Mouse (Mus musculus): Measurements from ENCODE around the gene Defb25. TPM values are rescaled to one million over a fixed set of nuclear protein-coding genes. Genes with fewer than 3 reads are reported as not detected.
A peak's percentile ranks its signal among the peaks of the same experiment; 100 is the strongest.
"Not testable (repeated sequence)": the region's sequence is repeated elsewhere in the genome, so short reads cannot be mapped to it uniquely, and the experiment has no call there.

Defb25 gene
- total RNA-seq (2021), result not detected
- long read RNA-seq, experiment 1, result 0 reads
- long read RNA-seq, experiment 2, result 0 reads

DNA sequence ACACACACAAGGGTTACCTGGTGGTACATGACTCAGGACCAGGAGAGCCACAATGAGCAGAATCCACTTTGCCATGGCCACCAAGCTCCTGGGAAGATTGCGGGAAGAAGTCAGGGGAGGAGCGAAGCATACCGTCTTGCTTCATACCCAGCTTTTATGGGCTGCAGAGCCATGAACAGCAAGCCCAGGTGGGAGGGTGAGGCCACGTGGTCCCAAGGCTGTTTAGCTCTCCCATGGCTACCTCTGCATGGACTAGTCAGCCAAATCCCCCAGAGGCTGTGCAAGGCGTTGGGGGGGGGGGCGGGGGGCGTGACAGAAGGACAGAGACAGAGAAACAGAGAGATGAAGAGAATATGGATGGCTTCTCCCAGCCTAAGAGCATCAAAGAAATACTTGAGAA lies at the start of gene Defb25:
TSS of gene Defb25 (minus strand) at position 101 of the 400 bp plus-strand sequence.
- no peak for DNase-seq (ENCODE audit: low spot score in 2 of 2)
- TF ChIP-seq CTCF (conservative IDR thresholded peaks at IDR 0.05), result no peak
- H3K4me3 ChIP-seq, result no peak within 1 kb of the TSS
- no peak within 1 kb of the TSS for H3K27ac ChIP-seq

DNA sequence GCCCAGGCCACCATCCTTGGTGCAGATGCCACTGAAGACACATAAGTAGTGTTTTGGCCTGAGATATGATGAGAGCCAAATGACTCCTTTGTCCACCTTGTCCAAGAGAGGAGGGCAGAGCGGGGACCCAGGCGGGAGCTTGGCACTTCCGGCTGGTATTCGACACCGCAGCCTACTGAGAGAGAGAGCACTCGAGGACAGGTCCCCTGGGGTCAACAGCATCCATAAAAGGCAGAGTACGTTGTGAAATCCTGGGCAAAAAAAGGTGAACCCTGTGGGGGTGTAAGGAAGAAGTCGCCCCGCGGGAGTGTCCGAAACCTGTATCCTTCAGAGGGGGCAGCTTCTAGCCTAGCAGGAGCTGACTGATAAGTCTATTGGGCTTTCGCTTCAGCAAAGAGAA lies 49.3 kb upstream of the Defb25 start:
- Histone ChIP-seq H3K27ac (peak overlapping the region; percentile 96; the same call in 1 of the 2 replicates), H3K4me3 (peak overlapping the region; percentile 95)
- DNase-seq (ENCODE audit: low spot score in 2 of 2), result no peak
- TF ChIP-seq CTCF (conservative IDR thresholded peaks at IDR 0.05), result no peak

DNA sequence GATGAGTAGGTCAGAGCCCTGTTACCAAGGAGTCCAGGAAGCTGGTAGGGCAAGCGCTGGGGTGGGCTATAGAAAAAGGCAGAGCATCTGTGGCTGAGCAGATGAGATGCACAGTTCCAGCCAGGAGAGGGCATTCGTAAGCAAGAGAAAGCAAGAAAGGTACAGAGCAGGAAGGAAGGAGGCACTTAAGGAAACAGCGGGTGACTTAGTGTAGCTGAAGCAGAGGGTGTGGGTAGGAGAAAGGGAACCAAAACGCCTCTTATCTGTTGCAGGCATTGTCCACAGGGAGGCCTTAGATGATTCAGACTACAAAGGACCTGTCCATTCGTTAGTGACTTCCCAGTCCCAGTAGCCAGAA lies 48.8 kb upstream of the Defb25 start:
- no peak for DNase-seq (ENCODE audit: low spot score in 2 of 2)
- Histone ChIP-seq H3K4me3 (peak overlapping the region; percentile 95), H3K27ac (peak overlapping the region; percentile 96; the same call in 1 of the 2 replicates)
- TF ChIP-seq CTCF (conservative IDR thresholded peaks at IDR 0.05), result peak; percentile 72

DNA sequence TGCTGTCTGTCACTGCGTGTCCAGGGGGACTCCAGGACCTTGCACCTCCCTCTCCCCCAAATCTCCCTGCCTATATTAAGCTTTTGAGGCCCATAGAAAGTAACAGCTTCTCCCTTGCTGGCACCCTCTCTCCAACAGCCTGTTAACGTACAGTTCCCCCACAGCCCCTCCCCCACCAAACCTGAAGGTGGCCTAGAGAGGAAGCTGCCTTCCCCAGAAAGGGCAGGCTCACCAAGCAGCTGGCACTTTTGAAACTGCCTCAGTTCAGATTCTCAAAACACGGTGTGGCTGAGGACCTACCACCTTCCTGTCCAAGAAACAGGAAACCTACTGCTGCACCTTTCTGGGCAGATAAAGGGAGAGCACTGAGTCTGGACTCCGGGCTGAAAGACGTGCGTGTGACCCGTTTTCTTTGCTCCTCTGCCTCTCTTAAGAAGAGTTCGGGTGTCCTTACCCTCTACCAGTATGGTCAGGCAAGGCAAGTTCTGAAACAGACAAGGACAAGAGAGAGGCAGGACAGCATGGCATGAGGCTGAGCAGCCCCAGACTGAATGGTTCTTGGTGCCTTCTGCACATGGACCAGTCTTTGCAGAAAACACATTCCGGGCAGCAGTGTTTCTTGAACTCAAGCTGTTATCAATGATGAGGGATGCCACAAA lies 48.3 kb upstream of the Defb25 start:
- peak overlapping the region; percentile 95 for H3K4me3 ChIP-seq
- peak overlapping the region; percentile 96 for H3K27ac ChIP-seq
- DNase-seq (ENCODE audit: low spot score in 2 of 2), result no peak
- TF ChIP-seq CTCF (conservative IDR thresholded peaks at IDR 0.05), result no peak

DNA sequence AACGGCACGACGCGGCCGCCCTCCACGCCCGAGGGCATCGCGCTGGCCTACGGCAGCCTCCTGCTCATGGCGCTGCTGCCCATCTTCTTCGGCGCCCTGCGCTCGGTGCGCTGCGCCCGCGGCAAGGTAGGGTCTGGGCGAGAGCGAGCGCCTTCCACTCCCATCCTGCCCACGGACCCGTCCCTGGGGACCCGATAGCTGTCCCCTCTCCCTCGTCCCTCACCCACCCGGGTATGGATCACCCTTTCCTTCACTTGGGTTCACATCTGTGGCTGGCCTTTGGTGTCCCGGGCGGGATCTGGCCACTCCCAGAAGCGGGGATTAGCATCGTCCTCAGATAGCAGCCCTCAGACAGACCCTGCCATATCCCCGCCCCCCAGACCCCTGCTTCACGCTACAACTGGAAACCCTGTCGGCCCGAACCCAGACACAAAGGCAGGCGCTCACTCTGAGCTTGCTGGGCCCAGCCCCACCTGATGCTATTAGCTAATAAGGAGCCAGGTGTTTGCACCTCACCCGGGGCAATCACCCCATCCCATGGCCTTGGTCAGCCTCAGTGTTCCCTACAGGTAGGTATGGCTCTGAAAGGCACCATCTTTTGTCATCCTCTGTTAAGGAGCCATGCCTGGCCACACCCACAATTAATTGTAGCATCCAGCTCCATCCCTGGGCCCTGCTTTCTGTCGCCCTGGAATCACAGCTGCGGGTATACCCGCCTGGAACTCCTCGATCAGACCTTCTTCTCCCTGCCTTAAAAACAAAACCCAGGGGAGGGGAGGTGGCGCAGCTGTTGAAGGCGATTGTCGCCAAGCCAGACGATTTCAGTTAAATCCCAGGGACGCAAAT lies 47.0 kb upstream of the Defb25 start:
- H3K4me3 ChIP-seq, result peak overlapping the region; percentile 95
- no peak for TF ChIP-seq CTCF (conservative IDR thresholded peaks at IDR 0.05)
- DNase-seq (ENCODE audit: low spot score in 2 of 2), result no peak
- H3K27ac ChIP-seq, result peak overlapping the region; percentile 96

DNA sequence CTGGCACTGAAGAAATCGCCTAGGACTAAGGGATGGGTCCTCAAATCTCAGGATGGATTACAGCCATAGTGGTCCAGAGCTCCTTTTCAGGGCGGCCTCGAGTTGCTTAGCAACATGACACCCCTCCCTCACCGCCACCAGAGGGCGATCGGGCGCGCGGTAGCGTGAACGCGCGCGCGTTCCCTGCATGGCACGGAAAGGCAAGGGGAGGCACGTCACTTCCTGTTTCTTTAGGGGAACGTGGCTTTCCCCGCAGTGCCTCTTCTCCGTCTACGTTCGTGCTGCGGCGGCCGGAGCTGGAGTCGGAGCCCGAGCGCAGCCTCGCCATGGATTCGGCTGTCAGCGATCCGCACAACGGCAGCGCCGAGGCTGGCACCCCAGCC lies 46.4 kb upstream of the Defb25 start, which contains the start of gene H13:
TSS of gene H13 (plus strand) at position 206 of the 383 bp plus-strand sequence.
- DNase-seq (ENCODE audit: low spot score in 2 of 2), result peak; percentile 92 to 94
- Histone ChIP-seq H3K27ac (peak within 1 kb of the TSS; percentile 96), H3K4me3 (peak within 1 kb of the TSS; percentile 95)
- TF ChIP-seq CTCF (conservative IDR thresholded peaks at IDR 0.05), result peak; percentile 97

DNA sequence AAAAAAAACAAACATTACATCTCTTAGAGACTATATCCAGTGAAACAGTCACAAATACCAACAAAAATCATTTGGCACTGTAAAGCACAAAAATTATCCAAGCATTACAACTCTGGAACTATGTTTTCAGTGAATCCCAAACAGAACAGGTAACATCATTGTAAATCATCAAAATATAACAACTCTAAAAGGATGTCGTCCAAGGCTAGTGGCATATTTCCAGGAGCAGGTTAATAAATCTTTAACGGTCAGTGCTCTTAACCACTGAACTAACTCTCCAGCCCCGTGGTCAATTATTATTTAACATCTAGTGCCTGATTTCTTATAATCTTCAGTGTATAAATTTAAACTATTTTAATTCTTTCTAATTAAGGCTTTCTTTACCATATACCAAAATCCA lies 43.3 kb upstream of the Defb25 start:
- DNase-seq (ENCODE audit: low spot score in 2 of 2); H3K4me3 ChIP-seq; H3K27ac ChIP-seq: not testable (repeated sequence)

DNA sequence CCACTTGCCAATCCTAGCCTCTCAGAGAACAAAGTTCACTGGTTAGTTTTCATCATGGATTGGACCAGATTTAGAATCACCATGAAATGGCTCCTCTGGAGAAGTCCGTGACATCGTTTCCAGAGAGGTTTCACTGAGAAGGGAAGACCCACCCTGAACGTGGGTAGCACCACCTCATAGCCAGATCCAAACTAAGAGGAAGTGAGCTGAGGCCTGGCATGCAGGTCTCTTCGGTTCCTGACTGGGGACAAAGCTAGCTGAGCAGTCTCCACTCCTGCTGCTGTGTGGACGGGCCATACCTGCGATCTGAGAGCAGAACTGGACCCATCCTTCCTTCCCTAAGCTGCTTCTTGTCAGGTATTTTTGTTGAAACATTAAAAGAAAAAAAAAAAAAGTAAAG lies 38.3 kb upstream of the Defb25 start:
- no peak for DNase-seq (ENCODE audit: low spot score in 2 of 2)
- Histone ChIP-seq H3K4me3 (no peak overlapping the region), H3K27ac (no peak overlapping the region)
- TF ChIP-seq CTCF (conservative IDR thresholded peaks at IDR 0.05), result no peak

DNA sequence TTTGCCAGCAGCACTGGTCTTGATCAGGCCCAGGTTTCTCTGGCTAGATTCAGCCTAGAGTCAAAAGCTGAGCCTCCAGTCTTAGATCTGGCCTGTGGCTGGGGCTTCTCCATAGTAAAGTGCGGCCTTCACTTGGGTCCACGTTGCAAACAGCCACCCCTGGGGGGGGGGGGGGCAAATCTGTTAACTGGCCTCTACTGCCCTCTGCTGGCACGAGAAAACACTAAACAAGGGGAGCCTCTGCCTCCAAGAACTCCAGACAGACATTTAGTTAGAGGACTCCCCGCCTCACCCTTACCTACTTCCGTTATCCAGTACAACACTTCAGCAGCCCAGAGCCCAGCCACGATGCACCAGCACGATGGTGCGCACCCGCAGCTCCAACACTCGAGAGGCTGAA lies 34.5 kb upstream of the Defb25 start:
- Histone ChIP-seq H3K27ac (no peak overlapping the region), H3K4me3 (no peak overlapping the region)
- DNase-seq (ENCODE audit: low spot score in 2 of 2), result no peak
- peak; percentile 74 for TF ChIP-seq CTCF (conservative IDR thresholded peaks at IDR 0.05)

DNA sequence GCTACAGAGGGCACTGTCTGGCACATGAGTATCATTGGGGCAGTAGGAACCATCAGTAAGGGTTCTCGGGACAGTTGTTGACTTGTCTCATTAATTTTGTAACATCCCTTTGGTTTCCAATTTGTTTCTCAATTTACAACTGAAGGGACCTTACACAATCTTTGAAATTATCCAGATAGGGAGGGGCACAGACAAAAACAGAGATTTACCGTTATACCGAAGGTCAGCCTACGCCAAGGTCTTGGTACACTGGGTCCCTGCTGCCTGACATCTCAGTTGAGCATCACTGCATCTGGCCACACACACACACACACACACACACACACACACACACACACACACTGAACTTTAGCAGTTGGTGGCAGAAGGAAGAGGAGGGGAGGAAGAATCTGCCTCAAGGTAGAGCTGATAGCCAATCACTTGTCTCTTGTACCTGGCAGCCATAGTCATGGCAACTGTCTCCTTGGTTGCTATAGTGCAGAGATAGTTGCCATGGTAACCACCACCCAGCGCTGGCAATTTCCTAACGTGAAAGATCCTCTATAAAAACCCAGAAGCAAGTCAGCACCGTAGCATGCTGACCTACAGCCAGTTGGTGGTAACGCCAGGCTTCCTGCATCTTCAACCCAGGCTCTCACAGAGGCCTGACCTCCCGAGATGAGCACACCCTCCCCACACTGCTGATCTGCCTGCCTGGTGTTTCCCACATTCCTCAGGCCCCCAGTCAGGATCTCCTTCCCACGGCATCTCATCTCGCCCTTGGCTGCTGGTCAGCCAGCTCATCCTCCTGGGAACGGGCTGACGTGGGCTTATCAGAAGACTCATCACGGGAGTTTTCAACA lies 31.2 kb upstream of the Defb25 start:
- H3K27ac ChIP-seq, result peak overlapping the region; percentile 95
- peak; percentile 68 to 88 for DNase-seq (ENCODE audit: low spot score in 2 of 2)
- H3K4me3 ChIP-seq, result peak overlapping the region; percentile 17; the same call in 1 of the 2 replicates
- TF ChIP-seq CTCF (conservative IDR thresholded peaks at IDR 0.05), result no peak

DNA sequence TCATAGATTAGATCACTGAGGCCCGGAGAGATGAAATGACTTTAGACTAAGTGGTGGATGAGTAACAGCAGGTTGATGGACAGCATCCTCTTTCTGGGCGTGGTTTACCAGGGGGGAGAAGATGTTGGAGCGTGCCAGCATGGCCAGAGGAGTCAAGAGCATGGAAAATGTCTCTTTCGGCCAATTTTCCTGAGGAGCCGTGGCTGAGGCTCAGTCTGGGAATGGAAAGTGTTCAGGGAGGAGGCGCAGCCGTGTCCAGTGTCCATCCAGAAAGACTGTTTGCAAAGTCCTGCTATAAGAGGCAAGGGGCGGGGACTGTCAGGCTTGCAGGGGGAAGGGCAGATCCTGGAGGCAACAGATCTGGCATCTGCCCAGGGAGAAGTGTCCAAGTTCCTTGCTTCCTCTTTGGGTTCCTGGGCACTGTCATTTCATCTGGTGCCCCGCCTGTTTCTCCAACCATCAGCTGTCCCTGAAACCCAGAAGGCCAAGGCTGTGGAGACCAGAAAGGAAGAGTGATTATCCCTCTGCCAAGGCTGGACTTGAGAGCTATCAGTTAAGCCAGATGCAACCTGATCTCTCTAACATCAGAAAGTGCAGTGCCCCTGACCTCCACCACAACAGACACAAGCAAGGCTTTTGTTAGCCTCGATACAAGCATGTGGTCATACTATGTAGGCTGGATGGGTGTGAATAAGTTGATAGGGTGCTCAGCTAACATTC lies 30.2 kb upstream of the Defb25 start:
- DNase-seq (ENCODE audit: low spot score in 2 of 2), result no peak
- peak overlapping the region; percentile 49; the same call in 1 of the 2 replicates for H3K27ac ChIP-seq

More for the DNA sequence above, 30.2 kb upstream of the Defb25 start:
- no peak overlapping the region for H3K4me3 ChIP-seq
- TF ChIP-seq CTCF (conservative IDR thresholded peaks at IDR 0.05), result no peak
